Mouse (Mus musculus) neutrophil, adult 5-6 weeks (primary cell): ENCODE measurements at regions not wholly inside any gene's neighbourhood (a gene's known extent, or its start where the extent isn't known, plus 50 kb on each side); places are given as distances from the start of the nearest gene placed in this dataset.
"Not testable (repeated sequence)": the region's sequence is repeated elsewhere in the genome, so short reads cannot be mapped to it uniquely, and the experiment has no call there.

ENCODE experiments used
- ATAC-seq: fragments of 151-379, 151-347 bp; 2 replicates; pipeline ENCODE4 v1.8.0; 2017; ENCODE audit warnings: mild to moderate bottlenecking, moderate TSS enrichment; ENCODE audit not compliant: insufficient number of reproducible peaks, poor library complexity, low FRiP score, severe bottlenecking; ENCODE audit errors: extremely low read depth

GRCm38 (mm10) chr4:71446461-71446860, 311.3 kb downstream of the Gm11232 start:
- no peak for ATAC-seq

DNA sequence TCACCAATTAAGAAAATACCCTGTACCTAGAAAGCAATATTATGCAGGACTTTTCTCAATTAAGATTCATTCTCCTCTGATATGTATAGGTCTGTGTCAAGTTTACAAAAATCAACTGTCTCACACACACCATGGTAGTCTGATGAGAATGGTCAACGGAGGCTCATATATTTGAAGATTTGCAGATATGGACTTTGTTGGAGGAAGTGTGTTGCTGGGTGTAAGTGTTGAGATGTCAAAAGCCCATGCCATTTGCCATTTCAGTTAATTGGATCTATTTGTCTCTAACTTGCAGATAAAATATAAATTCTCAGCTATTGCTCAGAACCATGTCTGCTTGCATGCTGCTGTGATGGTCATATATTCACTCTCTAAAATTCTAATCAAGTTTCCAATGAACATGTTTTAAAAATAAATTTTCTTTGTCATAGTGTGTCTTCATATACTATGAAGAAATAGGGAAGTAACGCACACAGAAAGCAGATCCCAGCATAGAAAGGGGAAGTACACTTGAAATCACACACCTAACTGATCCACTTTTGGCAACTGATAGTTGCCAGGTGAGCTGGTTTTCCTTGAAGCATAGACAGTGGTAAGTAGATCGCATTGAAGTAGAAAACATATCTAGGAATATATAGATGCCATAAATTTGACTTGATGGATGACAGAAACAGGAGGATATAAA, 326.4 kb downstream of the Gm11232 start:
- peak; percentile 97 for ATAC-seq

DNA sequence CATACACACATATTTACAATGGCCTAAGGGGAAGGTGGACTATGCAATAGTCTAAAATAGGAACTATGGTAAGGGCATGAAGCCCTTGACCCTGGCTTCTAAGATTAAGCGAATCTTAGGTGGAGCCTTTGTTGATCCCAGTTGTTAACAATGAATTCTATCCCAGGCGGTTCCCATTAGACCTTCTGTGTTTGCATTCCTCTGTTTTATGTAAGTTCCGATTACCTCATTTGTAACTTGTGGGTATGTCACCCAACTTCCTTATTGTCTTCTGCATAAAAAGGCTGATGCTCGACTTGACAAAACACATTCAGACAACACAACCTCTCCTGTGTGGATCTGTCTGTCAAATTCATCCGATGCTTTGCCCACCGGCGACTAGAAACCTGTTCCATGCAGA, 335.6 kb downstream of the Gm11232 start:
- ATAC-seq: not testable (repeated sequence)

GRCm38 (mm10) chr4:71409867-71410266, 347.9 kb downstream of the Gm11232 start:
- no peak for ATAC-seq

DNA sequence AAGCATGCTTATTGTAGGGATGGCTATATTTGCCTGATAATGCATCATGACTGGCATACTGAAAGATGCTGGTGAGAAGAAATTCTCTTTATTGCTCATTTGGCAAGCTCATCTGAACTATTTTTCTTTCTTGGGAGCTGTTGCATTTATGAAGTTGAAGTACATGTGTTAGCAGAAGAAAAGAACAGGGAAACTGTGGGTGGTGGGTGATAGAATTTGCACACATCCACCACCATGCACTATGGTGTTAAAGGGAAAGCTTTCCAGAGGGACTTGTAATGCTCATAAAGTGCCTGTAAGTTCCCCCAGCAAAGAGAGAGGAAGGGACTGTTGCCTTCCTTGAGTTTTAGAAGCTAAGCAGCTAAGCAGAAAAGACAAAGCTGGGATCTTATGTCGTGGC, 367.3 kb downstream of the Gm11232 start:
- no peak for ATAC-seq

DNA sequence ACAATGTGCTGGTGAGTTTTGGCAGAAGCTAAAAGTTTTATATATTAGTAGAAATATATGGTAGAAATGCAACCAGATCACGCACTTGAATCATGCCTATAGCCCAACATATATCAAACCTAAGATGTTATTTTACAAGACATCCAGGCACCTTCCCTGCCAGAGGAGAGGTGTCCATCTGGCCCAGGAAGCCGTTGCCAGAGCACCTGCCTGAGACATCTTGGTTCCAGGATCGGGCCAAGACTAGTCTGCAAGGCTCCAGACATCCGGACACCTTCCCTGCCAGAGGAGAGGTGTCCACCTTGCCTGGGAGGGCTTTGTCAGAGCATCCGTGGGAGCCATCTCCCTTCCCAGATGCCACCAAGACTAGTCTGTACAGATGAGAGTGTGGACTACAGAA, 388.5 kb downstream of the Gm11232 start:
- no peak for ATAC-seq

- ATAC-seq: no peak
Measured at GRCm38 (mm10) chr4:71363761-71364160, 394.0 kb downstream of the Gm11232 start.

DNA sequence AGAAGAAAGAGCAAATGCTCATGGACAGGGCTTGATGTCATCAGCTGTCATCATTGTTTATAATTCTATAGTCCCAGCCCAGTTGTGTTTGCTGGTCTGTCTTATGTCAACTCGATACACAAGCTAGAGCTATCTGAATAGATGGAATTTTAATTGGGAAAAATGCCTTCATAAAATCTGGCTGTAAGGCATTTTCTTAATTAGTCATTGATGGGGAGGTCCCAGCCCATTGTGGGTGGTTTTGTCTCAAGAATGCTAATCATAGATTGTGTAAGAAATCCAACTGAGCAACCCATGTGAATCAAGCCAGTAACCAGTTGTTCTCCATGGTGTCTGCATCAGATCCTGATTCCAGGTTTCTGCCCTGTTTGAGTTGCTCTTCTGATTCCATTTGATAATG, 400.1 kb downstream of the Gm11232 start:
- ATAC-seq: no peak

DNA sequence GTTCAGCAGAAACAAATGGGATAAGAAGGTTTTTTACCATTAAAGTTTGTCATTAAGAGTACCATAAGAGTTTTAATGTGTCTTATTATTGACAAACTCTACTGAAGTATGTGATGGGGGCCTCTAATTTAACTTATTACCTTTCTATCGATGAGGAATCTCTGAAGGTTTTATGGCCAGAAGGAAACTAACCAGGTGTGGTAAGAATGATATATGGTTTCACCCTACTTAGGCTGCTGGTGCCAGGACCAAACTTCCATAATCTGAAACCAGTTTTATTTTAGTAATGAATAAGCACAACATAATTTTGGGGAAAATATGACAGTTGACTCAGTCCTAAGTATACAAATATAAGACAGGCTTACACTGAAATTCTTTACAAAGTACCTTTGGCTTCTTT, 401.1 kb downstream of the Gm11232 start:
- no peak for ATAC-seq

DNA sequence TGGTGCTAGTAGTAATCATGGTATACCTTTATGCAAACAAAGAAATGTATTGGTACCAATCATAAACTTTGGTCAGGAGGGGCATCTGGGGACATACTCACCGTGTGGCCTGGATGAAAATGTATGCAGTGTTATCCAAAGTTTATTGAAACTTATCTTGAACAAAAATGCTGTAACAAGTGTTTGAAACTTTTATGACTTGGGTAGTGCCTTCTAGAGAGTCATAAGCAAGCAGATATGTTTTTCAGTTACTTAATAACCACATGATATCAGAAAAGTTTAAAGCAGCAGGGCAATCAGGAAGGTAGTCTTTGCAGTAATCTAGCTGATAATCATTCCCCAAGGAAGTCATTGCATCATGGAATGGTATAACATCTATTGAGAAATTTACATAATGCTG, 401.5 kb downstream of the Gm11232 start:
- no peak for ATAC-seq

GRCm38 (mm10) chr4:71351880-71352279, 405.9 kb downstream of the Gm11232 start:
- no peak for ATAC-seq

DNA sequence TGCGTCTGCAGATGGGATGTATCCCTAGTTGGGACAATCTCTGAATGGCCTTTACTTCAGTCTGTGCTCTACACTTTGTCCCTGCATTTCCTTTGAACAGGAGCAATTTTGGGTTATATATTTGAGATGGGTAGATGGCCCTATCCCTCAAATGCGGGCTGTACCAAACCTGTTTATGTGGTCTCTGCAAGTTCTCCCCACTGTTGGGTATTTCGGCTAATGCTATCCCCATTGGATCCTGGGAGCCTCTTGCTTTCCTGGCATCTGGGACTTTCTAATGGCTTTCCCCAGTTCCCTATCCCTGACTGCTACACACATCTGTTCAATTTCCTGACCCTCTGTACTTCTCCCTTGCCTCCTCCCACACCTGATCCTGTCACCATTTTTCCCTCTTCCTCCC, 414.7 kb downstream of the Gm11232 start:
- no peak for ATAC-seq

- no peak for ATAC-seq
Measured at GRCm38 (mm10) chr4:71338582-71338981, 419.2 kb downstream of the Gm11232 start.

DNA sequence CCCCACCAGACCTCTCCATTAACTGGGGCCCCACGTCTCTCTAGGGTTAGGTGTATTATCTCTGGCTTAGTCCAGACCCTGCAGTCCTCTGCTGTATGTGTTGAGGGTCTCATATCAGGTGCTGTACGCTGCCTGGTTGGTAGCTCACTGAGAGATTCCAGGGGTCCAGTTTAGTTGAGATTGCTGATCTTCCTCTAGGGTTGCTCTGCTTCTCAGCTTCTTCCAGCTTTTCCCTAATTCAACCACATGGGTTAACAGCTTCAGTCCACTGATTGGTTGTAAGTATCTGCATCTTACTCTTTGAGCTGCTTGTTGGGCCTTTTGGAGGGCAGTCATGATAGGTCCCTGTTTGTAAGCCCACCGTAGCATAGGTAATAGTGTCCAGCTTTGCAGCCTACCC, 425.1 kb downstream of the Gm11232 start:
- no peak for ATAC-seq

GRCm38 (mm10) chr4:71332018-71332417, 425.7 kb downstream of the Gm11232 start:
- peak; percentile 55; the same call in 1 of the 2 replicates for ATAC-seq

- ATAC-seq: no peak
Measured at GRCm38 (mm10) chr4:71316605-71317004, 441.2 kb downstream of the Gm11232 start.

DNA sequence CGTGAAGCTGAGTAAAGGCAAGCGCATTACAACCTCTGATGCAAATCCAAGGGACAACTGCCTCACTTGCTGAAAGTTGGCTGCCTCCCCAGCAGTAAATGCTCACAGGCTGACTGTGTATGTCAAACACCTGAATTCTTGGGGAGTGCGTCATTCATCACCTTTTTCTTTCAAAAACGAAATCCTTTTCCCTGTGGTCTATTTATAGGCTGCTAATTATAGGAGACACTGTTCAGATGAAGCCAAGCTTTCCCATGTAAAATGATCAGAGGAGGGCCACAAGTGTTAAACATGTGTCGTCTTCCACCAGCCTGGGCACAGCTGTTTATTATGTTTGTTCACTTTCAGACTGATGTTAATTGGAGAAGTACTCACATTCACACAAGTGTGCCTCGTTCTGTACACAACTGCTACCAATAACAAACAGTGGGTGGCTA, 450.6 kb downstream of the Gm11232 start:
- ATAC-seq: no peak

GRCm38 (mm10) chr4:71306690-71307089, 451.1 kb downstream of the Gm11232 start:
- ATAC-seq: no peak

- ATAC-seq: not testable (repeated sequence)
Measured at GRCm38 (mm10) chr4:71295716-71296115, 462.0 kb downstream of the Gm11232 start.

GRCm38 (mm10) chr4:71291741-71292149, 466.0 kb downstream of the Gm11232 start:
- ATAC-seq: peak; percentile 90

GRCm38 (mm10) chr4:71291111-71291740, 466.5 kb downstream of the Gm11232 start:
- peak; percentile 75 for ATAC-seq
